Mouse (Mus musculus): ENCODE data around the gene Gzmk. TPM values are rescaled to one million over a fixed set of nuclear protein-coding genes. Genes with fewer than 3 reads are reported as not detected.

The Gzmk gene
- polyA plus RNA-seq, 1 experiment from 2014 or later = not detected

GRCm38 (mm10) chr13:113197872-113198502 lies 27.7 kb downstream of the Gzmk start:
- Histone ChIP-seq H3K9me3 (ENCODE audit: control insufficient read depth, low read length) (no peaks in the 10 kb centered on the region), H3K4me3 (ENCODE audit: low read depth, low read length) (no peak overlapping the region), H3K4me2 (ENCODE audit: low read depth, low read length, severe bottlenecking) (no peak overlapping the region), H3K4me1 (replicated peaks; ENCODE audit: control insufficient read depth, insufficient read depth, low read length) (no peaks in the 10 kb centered on the region), H3K27me3 (ENCODE audit: control insufficient read depth, insufficient read depth, low read length) (no peaks in the 10 kb centered on the region), H3K27ac (ENCODE audit: low read depth, low read length) (no peak overlapping the region), H3K36me3 (ENCODE audit: control insufficient read depth, insufficient read depth, low read length) (no peaks in the 10 kb centered on the region), H3K9ac (ENCODE audit: low read length) (no peak overlapping the region)
- WGBS = 86% methylated on average over 9 of the region's 9 CpGs
- no peak for ATAC-seq (replicated peaks; ENCODE audit: low FRiP score)
- no peak for DNase-seq (ENCODE audit: low spot score)

GRCm38 (mm10) chr13:113196808-113197674 lies 28.7 kb downstream of the Gzmk start:
- 59% methylated on average over 13 of the region's 13 CpGs for WGBS
- ATAC-seq (replicated peaks; ENCODE audit: low FRiP score) (no peak), DNase-seq (ENCODE audit: low spot score) (no peak)
- H3K4me3 ChIP-seq (ENCODE audit: low read depth, low read length) = no peak overlapping the region
- H3K27me3 ChIP-seq (ENCODE audit: control insufficient read depth, insufficient read depth, low read length) = no peaks in the 10 kb centered on the region
- H3K4me2 ChIP-seq (ENCODE audit: low read depth, low read length, severe bottlenecking) = no peak overlapping the region
- no peaks in the 10 kb centered on the region for H3K9me3 ChIP-seq (ENCODE audit: control insufficient read depth, low read length)
- no peak overlapping the region for H3K9ac ChIP-seq (ENCODE audit: low read length)
- no peaks in the 10 kb centered on the region for H3K36me3 ChIP-seq (ENCODE audit: control insufficient read depth, insufficient read depth, low read length)
- no peaks in the 10 kb centered on the region for H3K4me1 ChIP-seq (replicated peaks; ENCODE audit: control insufficient read depth, insufficient read depth, low read length)
- H3K27ac ChIP-seq (ENCODE audit: low read depth, low read length) = no peak overlapping the region

GRCm38 (mm10) chr13:113183720-113184119 lies 42.0 kb downstream of the Gzmk start:
- no peak for ATAC-seq (replicated peaks; ENCODE audit: low FRiP score)

GRCm38 (mm10) chr13:113183310-113183709 lies 42.4 kb downstream of the Gzmk start:
- no peak overlapping the region for H3K4me3 ChIP-seq (ENCODE audit: low read depth, low read length)
- no peaks in the 10 kb centered on the region for H3K4me1 ChIP-seq (replicated peaks; ENCODE audit: control insufficient read depth, insufficient read depth, low read length)
- no peaks in the 10 kb centered on the region for H3K36me3 ChIP-seq (ENCODE audit: control insufficient read depth, insufficient read depth, low read length)
- H3K9me3 ChIP-seq (ENCODE audit: control insufficient read depth, low read length) = no peaks in the 10 kb centered on the region; the same call in 1 of the 2 replicates
- no peak overlapping the region for H3K27ac ChIP-seq (ENCODE audit: low read depth, low read length)
- DNase-seq (ENCODE audit: low spot score) = no peak
- no peak overlapping the region for H3K9ac ChIP-seq (ENCODE audit: low read length)
- no peak overlapping the region for H3K4me2 ChIP-seq (ENCODE audit: low read depth, low read length, severe bottlenecking)
- H3K27me3 ChIP-seq (ENCODE audit: control insufficient read depth, insufficient read depth, low read length) = no peaks in the 10 kb centered on the region
- no peak for ATAC-seq (replicated peaks; ENCODE audit: low FRiP score)
- WGBS = 93% methylated on average over 8 of the region's 8 CpGs

More at GRCm38 (mm10) chr13:113183720-113184119, 42.0 kb downstream of the Gzmk start:
- no peak overlapping the region for H3K4me3 ChIP-seq (ENCODE audit: low read depth, low read length)
- no peak for DNase-seq (ENCODE audit: low spot score)
- H3K4me2 ChIP-seq (ENCODE audit: low read depth, low read length, severe bottlenecking) = no peak overlapping the region
- H3K27ac ChIP-seq (ENCODE audit: low read depth, low read length) = no peak overlapping the region
- no peaks in the 10 kb centered on the region for H3K36me3 ChIP-seq (ENCODE audit: control insufficient read depth, insufficient read depth, low read length)
- no peaks in the 10 kb centered on the region for H3K4me1 ChIP-seq (replicated peaks; ENCODE audit: control insufficient read depth, insufficient read depth, low read length)
- 92% methylated on average over 4 of the region's 4 CpGs for WGBS
- no peak overlapping the region for H3K9ac ChIP-seq (ENCODE audit: low read length)
- H3K27me3 ChIP-seq (ENCODE audit: control insufficient read depth, insufficient read depth, low read length) = no peaks in the 10 kb centered on the region
- no peaks in the 10 kb centered on the region; the same call in 1 of the 2 replicates for H3K9me3 ChIP-seq (ENCODE audit: control insufficient read depth, low read length)

- no peak for ATAC-seq (replicated peaks; ENCODE audit: low FRiP score)
- 90% methylated on average over 6 of the region's 6 CpGs for WGBS
- no peaks in the 10 kb centered on the region for H3K27me3 ChIP-seq (ENCODE audit: control insufficient read depth, insufficient read depth, low read length)
- H3K9me3 ChIP-seq (ENCODE audit: control insufficient read depth, low read length) = no peaks in the 10 kb centered on the region
- H3K36me3 ChIP-seq (ENCODE audit: control insufficient read depth, insufficient read depth, low read length) = no peaks in the 10 kb centered on the region
- H3K4me3 ChIP-seq (ENCODE audit: low read depth, low read length) = no peak overlapping the region
- H3K4me2 ChIP-seq (ENCODE audit: low read depth, low read length, severe bottlenecking) = no peak overlapping the region
- no peak overlapping the region for H3K27ac ChIP-seq (ENCODE audit: low read depth, low read length)
- H3K9ac ChIP-seq (ENCODE audit: low read length) = no peak overlapping the region
- no peaks in the 10 kb centered on the region for H3K4me1 ChIP-seq (replicated peaks; ENCODE audit: control insufficient read depth, insufficient read depth, low read length)
- DNase-seq (ENCODE audit: low spot score) = no peak
Observed at GRCm38 (mm10) chr13:113174162-113174561, 51.5 kb downstream of the Gzmk start.

GRCm38 (mm10) chr13:113170256-113170655 lies 55.5 kb downstream of the Gzmk start:
- no peaks in the 10 kb centered on the region for H3K4me1 ChIP-seq (replicated peaks; ENCODE audit: control insufficient read depth, insufficient read depth, low read length)
- no peak overlapping the region for H3K4me2 ChIP-seq (ENCODE audit: low read depth, low read length, severe bottlenecking)
- no peaks in the 10 kb centered on the region for H3K36me3 ChIP-seq (ENCODE audit: control insufficient read depth, insufficient read depth, low read length)
- H3K9me3 ChIP-seq (ENCODE audit: control insufficient read depth, low read length) = no peaks in the 10 kb centered on the region
- no peak overlapping the region for H3K9ac ChIP-seq (ENCODE audit: low read length)
- no peak overlapping the region for H3K4me3 ChIP-seq (ENCODE audit: low read depth, low read length)
- H3K27me3 ChIP-seq (ENCODE audit: control insufficient read depth, insufficient read depth, low read length) = no peaks in the 10 kb centered on the region
- no peak overlapping the region for H3K27ac ChIP-seq (ENCODE audit: low read depth, low read length)
- ATAC-seq (replicated peaks; ENCODE audit: low FRiP score) (no peak), DNase-seq (ENCODE audit: low spot score) (no peak)

GRCm38 (mm10) chr13:113168018-113168534 lies 57.6 kb downstream of the Gzmk start:
- ATAC-seq (replicated peaks; ENCODE audit: low FRiP score) = no peak
- WGBS = 82% methylated on average over 9 of the region's 9 CpGs
- H3K4me3 ChIP-seq (ENCODE audit: low read depth, low read length) = no peak overlapping the region
- H3K4me1 ChIP-seq (replicated peaks; ENCODE audit: control insufficient read depth, insufficient read depth, low read length) = no peaks in the 10 kb centered on the region
- no peak for DNase-seq (ENCODE audit: low spot score)
- no peak overlapping the region for H3K27ac ChIP-seq (ENCODE audit: low read depth, low read length)
- no peaks in the 10 kb centered on the region for H3K36me3 ChIP-seq (ENCODE audit: control insufficient read depth, insufficient read depth, low read length)
- no peak overlapping the region for H3K4me2 ChIP-seq (ENCODE audit: low read depth, low read length, severe bottlenecking)
- no peaks in the 10 kb centered on the region for H3K27me3 ChIP-seq (ENCODE audit: control insufficient read depth, insufficient read depth, low read length)
- H3K9me3 ChIP-seq (ENCODE audit: control insufficient read depth, low read length) = no peaks in the 10 kb centered on the region
- no peak overlapping the region for H3K9ac ChIP-seq (ENCODE audit: low read length)

- 91% methylated on average over 5 of the region's 5 CpGs for WGBS
- H3K27ac ChIP-seq (ENCODE audit: low read depth, low read length) = no peak overlapping the region
- no peak overlapping the region for H3K4me2 ChIP-seq (ENCODE audit: low read depth, low read length, severe bottlenecking)
- H3K36me3 ChIP-seq (ENCODE audit: control insufficient read depth, insufficient read depth, low read length) = no peaks in the 10 kb centered on the region
- no peaks in the 10 kb centered on the region for H3K27me3 ChIP-seq (ENCODE audit: control insufficient read depth, insufficient read depth, low read length)
- H3K9ac ChIP-seq (ENCODE audit: low read length) = no peak overlapping the region
- H3K9me3 ChIP-seq (ENCODE audit: control insufficient read depth, low read length) = no peaks in the 10 kb centered on the region
- no peaks in the 10 kb centered on the region for H3K4me1 ChIP-seq (replicated peaks; ENCODE audit: control insufficient read depth, insufficient read depth, low read length)
- no peak for ATAC-seq (replicated peaks; ENCODE audit: low FRiP score)
- DNase-seq (ENCODE audit: low spot score) = no peak
- no peak overlapping the region for H3K4me3 ChIP-seq (ENCODE audit: low read depth, low read length)
Observed at GRCm38 (mm10) chr13:113164252-113165005, 61.3 kb downstream of the Gzmk start.
